Comparison of ENCODE assay signal across 8 mouse cellular contexts in the genomic region with DNA sequence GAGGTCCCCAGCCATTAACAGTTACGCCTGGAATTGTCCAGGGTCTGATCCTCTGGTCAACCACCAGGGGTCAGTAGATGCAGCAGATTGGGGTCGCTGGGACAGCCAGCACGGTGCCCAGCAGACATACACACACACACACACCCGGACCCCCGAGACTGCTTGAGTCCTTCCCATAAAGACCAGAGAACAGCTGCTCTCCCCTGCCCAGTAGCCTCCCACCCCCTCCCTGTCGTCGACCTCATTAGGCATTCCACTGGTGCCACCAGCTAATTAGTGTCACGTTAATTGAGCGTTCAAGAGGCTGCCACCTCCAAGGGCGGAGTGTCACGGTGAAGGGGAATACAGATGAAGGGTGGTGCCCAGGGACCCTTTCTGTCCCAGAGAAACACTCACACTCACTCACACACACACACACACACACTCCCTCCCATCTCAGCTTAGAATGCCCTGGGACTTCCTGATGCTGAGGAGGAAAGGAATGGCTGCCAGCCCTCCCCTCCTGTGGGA. TPM values are rescaled to one million over a fixed set of nuclear protein-coding genes. Genes with fewer than 3 reads are reported as not detected.
DNase-seq lines count a peak whose midpoint lies in the region; ATAC-seq and TF ChIP-seq lines count a peak whose summit lies in the region.

No protein-coding gene starts in this region.

- H3K27ac ChIP-seq in liver, adult 2 months (replicated peaks; ENCODE audit: insufficient read depth, low read depth, low read length), result no peak overlapping the region
- H3K27ac ChIP-seq in midbrain, postnatal 0 days (ENCODE audit: low read depth, low read length), result peak overlapping the region; percentile 38; the same call in 1 of the 2 replicates

- TF ChIP-seq POLR2A in liver, adult 2 months (IDR thresholded peaks at IDR 0.05; ENCODE audit: extremely low read depth, insufficient read depth, low read length), result no peak

- DNase-seq in liver, adult 2 months (ENCODE audit: extremely low read depth, low read depth, low spot score), result no peak
- no peak for DNase-seq in liver
- peak; percentile 38 for DNase-seq in brain, adult 2 months (ENCODE audit: low read depth, low spot score)
- peak; percentile 77 for DNase-seq in midbrain, postnatal 0 days (ENCODE audit: low spot score)
- DNase-seq in frontal cortex, adult 2 months (ENCODE audit: extremely low spot score in 1 of 2, low spot score in 1 of 2), result no peak
- DNase-seq in urinary bladder, postnatal 10 days (ENCODE audit: low spot score), result no peak
- DNase-seq in layer of hippocampus, adult 9-10 months (ENCODE audit: low spot score), result no peak

- H3K9me3 ChIP-seq in midbrain, postnatal 0 days (ENCODE audit: low read length), result no peaks in the 10 kb centered on the region

- no peaks in the 10 kb centered on the region for H3K27me3 ChIP-seq in liver, adult 2 months (ENCODE audit: control insufficient read depth, insufficient read depth, low read length)
- no peaks in the 10 kb centered on the region for H3K27me3 ChIP-seq in midbrain, postnatal 0 days (ENCODE audit: insufficient read depth, low read length)

- no peak overlapping the region for H3K4me3 ChIP-seq in liver, adult 2 months (ENCODE audit: insufficient read depth, low read depth, low read length)
- H3K4me3 ChIP-seq in midbrain, postnatal 0 days (ENCODE audit: low read depth, low read length), result no peak overlapping the region

- no peak overlapping the region for H3K4me2 ChIP-seq in midbrain, postnatal 0 days (ENCODE audit: low read depth, low read length, poor library complexity, severe bottlenecking)

- 68% methylated on average over 11 of the region's 11 CpGs for WGBS in liver, adult 2 months
- 13% methylated on average over 11 of the region's 11 CpGs for WGBS in midbrain, postnatal 0 days

- TF ChIP-seq CTCF in liver, adult 2 months (IDR thresholded peaks at IDR 0.05; ENCODE audit: low read depth, low read length), result peak; percentile 67
- TF ChIP-seq CTCF in midbrain, postnatal 0 days (IDR thresholded peaks at IDR 0.05), result peak; percentile 71

- peaks cover 7% of the 10 kb centered on the region; the same call in 1 of the 2 replicates for H3K4me1 ChIP-seq in liver, adult 2 months (ENCODE audit: control insufficient read depth, insufficient read depth, low read length)
- peaks cover 11% of the 10 kb centered on the region for H3K4me1 ChIP-seq in midbrain, postnatal 0 days (ENCODE audit: insufficient read depth, low read length)

- ATAC-seq in granulocyte monocyte progenitor cell, adult 5-6 weeks (replicated peaks; ENCODE audit: poor library complexity, severe bottlenecking), result peak; percentile 65
- ATAC-seq in midbrain, postnatal 0 days (ENCODE audit: low FRiP score), result peak; percentile 57; the same call in 1 of the 2 replicates

- peaks cover 9% of the 10 kb centered on the region; the same call in 1 of the 2 replicates for H3K79me2 ChIP-seq in liver, adult 2 months (ENCODE audit: control insufficient read depth, insufficient read depth, low read length)

- H3K9ac ChIP-seq in liver, adult 2 months (ENCODE audit: low read depth, low read length), result no peak overlapping the region
- H3K9ac ChIP-seq in midbrain, postnatal 0 days (replicated peaks; ENCODE audit: low read length, poor library complexity, severe bottlenecking), result no peak overlapping the region

- H3K36me3 ChIP-seq in liver, adult 2 months (ENCODE audit: control insufficient read depth, insufficient read depth, low read length), result no peaks in the 10 kb centered on the region
- no peaks in the 10 kb centered on the region for H3K36me3 ChIP-seq in midbrain, postnatal 0 days (ENCODE audit: insufficient read depth, low read length)

RNA-seq across cellular contexts. Expression of gene Fam222a, which starts 37.0 kb away (rescaled TPM):
- 0.09 and 0.60 TPM in 2 replicates for total RNA-seq in liver, adult 2 months (2014; rRNA removed)
- polyA plus RNA-seq in liver, adult 2 months (2012; rRNA removed), result 1.2 and 1.4 TPM in 2 replicates
- total RNA-seq in granulocyte monocyte progenitor cell, adult 5-6 weeks (2014; fragmentation: Nextera tagmentation), result 0.34 and 2.0 TPM in 2 replicates
- total RNA-seq in granulocyte monocyte progenitor cell, adult 5-6 weeks (2017), result not detected in 2 replicates
- 5.6 and 10.4 TPM in 2 replicates for total RNA-seq in midbrain, postnatal 0 days (2014; rRNA removed)
- 3.5 and 4.2 TPM in 2 replicates for polyA plus RNA-seq in midbrain, postnatal 0 days (2015; fragmentation: Nextera tagmentation; extraction: Ambion mirVana)
- 8.3 and 10.6 TPM in 2 replicates for polyA plus RNA-seq in frontal cortex, adult 2 months (2012; rRNA removed)

RNA-seq across cellular contexts. Expression of gene Trpv4, which starts 53.4 kb away (rescaled TPM):
- 0.09 and 0.40 TPM in 2 replicates for total RNA-seq in liver, adult 2 months (2014; rRNA removed)
- 0.29 and 0.50 TPM in 2 replicates for polyA plus RNA-seq in liver, adult 2 months (2012; rRNA removed)
- 0.43 and 4.2 TPM in 2 replicates for total RNA-seq in granulocyte monocyte progenitor cell, adult 5-6 weeks (2014; fragmentation: Nextera tagmentation)
- total RNA-seq in granulocyte monocyte progenitor cell, adult 5-6 weeks (2017), result 0.26 and 0.82 TPM in 2 replicates
- total RNA-seq in midbrain, postnatal 0 days (2014; rRNA removed), result 1.2 and 3.4 TPM in 2 replicates
- polyA plus RNA-seq in midbrain, postnatal 0 days (2015; fragmentation: Nextera tagmentation; extraction: Ambion mirVana), result 0.88 and 1.4 TPM in 2 replicates
- polyA plus RNA-seq in frontal cortex, adult 2 months (2012; rRNA removed), result 1.9 and 2.2 TPM in 2 replicates

Comparison
In these comparisons a context has a peak if more than half of its experiments do, and no peak if none do; other contexts are left out.
1. DNase-seq: peak in brain, adult 2 months (single experiment) and midbrain, postnatal 0 days (single experiment); none in liver, adult 2 months (single experiment), liver (single experiment), frontal cortex, adult 2 months (0 of 2), urinary bladder, postnatal 10 days (single experiment) and layer of hippocampus, adult 9-10 months (single experiment).